Mouse (Mus musculus) kidney, postnatal 25 days (tissue): ENCODE measurements around the gene Map6.
"Not testable (repeated sequence)": the region's sequence is repeated elsewhere in the genome, so short reads cannot be mapped to it uniquely, and the experiment has no call there.

Experiments used
- DNase-seq, 2 experiments: peaks; one replicate each; pipeline ENCODE4 v3.0.0; 2021; ENCODE audit warnings: mixed read lengths in 2 of 2

The Map6 gene

DNA sequence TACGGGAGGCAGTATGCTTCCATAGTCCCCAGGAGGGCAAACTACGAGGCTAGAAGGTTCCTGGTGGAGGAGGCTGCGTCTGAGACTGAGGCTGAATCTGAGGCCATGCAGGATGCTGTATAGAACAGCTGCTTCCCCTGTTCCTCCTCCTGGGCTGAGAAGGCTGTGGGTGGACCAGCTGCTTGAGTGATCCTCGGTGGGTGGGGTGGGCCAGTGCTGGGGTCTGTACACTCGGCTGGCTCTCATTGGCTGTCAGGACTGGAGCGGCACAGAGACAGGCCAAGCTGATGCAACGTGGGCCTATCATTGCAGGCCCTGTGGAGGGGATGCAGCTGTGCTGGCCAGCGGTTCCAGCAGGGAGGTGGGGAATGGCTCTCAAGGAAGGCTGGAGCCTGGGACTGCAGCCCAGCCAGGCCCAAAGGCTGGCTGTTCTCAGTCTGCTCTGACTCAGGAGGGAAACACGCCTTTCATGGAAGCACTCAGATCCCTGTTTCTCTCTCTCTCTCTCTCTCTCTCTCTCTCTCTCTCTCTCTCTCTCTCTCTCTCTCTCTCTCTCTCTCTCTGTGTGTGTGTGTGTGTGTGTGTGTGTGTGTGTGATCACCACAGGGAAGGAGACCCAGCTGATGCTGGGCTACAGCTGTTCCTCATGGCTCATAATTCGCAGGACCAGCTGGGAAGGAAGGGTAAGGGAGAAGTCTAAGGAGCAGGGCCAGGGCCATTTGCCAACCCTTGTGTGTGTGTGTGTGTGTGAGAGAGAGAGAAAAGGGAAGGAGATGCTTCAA is 93.0 kb downstream of the Map6 start:
- DNase-seq: peak; percentile 68 to 90

DNA sequence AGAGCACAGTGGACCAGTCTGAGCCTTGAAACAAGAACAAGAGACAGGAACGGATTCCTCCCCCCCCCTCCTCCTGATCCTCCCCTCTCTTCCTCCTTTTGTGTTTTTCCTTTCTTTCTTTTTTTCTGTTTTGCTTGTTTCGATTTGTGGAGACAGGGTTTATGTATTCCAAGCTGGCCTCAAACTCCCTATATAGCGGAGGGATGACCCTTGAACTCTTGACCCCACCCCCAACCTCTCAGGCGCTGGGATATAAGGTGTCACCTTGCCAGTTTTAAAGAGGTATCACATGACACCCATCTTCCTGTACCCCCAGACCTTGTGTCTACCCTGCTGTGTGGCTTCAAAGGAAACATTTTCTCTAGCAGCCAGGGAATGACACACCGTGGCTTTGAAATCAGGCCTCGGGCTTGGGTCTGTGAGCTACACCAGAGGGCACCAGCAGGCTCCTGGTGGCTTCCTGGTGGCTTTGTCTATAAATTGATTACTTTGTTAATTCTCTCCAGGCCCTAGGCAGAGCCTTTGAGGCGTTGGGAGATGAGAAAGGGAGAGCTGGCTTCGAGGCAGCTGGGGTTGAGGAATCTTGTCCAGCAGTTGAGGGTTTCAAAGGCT is 93.7 kb downstream of the Map6 start:
- DNase-seq: no peak

DNA sequence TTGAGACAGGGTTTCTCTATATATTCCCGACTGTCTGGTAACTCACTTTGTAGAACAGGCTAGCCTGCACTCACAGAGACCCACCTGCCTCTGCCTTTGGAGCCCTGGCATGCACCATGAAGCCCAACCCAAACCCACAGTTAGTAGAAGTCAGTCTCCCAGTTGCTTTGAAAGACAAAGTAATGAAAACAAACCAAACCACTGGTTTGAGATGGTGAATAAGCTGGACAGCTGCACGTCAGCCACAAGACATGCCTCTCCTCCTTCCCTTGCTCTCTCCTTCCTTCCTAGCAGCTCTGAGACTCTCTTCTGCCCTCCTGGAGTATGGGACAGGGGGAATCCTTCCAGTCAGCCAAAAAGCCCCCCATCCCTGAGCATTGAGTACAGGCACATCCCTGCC is 94.9 kb downstream of the Map6 start:
- no peak for DNase-seq

DNA sequence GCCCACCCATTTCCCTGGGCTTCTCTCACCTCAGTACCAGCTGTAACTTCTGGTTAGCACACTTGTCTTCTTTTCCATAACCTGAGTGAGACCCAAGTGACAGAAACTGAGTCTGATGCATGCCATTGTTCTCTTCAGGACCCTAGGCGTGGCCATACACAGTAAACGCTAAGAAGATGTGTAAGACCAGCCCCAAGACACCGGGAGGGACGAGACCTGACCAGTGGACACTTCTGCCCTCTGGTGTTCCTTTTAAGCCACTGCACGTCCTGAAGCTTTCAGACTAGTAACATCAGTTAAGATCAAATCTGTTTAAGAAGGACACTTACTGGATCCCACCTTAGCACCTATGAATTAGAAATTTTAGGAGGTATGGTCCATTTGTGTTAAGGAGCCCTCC is 97.8 kb downstream of the Map6 start:
- DNase-seq: peak; percentile 79 to 84

DNA sequence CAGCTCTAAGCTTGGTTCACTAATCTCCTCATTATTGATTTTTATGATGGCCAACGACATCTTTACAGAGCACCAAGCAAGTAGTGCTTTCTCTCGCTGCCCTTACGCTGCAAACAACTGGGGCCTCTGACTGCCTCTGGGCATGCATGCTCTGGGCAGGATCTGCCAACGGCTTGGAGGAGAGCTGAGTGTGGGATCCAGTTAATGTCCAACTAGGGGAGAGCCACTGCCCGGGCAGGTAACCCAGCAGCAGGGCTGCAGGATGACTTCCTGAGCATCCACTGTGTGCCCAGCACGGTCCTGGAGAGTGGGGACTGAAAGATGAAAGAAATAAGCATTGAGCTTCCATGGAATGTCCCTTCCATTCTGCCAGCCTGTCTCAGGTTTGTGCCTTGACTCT is 99.5 kb downstream of the Map6 start:
- peak in 1 of 2 experiments; percentile 31 for DNase-seq

DNA sequence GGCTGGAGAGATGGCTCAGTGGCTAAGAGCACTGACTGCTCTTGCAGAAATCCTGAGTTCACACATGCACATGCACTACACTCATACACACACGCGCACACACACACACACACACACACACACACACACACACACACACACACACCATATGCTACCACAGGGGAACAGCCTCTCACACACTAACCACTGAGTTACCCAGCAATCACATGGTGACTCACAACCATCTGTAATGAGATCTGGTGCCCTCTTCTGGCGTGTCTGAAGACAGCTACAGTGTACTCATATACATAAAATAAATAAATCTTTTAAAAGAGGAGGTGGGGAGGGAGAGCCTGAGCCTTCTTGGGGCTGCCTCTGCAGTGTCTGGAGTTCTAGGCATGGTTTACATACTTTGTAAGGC is 107.1 kb downstream of the Map6 start:
- not testable (repeated sequence) for DNase-seq

DNA sequence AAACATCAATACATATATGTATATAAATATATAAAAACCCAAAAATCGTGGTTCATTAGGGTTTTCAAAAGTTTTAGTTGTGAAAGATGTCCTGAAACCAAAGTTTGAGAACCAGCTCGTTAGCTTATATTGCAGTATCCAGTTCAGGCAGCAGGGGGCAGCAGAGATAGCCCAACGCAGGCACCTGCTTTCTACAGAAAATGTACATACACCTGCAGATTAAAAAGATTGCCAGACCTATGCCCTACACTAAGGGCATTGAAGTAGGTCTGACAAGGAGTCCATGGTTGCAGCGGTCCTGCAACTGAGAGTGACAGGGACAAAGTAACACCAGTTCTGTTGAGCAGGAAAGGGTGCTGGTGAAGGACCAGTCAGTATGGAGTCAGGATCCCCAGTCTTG is 108.2 kb downstream of the Map6 start:
- DNase-seq: peak; percentile 60 to 89

DNA sequence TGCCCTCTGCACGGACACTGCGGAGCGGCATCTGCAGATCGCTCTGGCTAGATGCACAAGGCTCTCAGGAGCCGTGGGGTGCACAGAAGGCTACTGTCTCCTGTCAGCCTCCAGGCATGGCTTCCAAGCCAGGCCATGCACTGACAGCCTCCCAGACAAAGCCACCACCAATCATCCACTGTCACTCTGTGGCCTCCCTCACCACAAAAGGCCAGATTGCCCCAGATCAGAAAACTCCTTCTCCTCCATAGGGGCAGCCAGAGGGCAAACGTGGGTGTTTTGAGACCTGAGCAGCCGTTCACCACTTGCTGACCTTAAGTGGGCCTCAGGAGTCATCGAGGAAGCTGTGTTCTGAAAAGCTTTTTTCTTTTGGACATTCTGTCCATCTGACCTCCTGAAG is 111.6 kb downstream of the Map6 start:
- no peak for DNase-seq

DNA sequence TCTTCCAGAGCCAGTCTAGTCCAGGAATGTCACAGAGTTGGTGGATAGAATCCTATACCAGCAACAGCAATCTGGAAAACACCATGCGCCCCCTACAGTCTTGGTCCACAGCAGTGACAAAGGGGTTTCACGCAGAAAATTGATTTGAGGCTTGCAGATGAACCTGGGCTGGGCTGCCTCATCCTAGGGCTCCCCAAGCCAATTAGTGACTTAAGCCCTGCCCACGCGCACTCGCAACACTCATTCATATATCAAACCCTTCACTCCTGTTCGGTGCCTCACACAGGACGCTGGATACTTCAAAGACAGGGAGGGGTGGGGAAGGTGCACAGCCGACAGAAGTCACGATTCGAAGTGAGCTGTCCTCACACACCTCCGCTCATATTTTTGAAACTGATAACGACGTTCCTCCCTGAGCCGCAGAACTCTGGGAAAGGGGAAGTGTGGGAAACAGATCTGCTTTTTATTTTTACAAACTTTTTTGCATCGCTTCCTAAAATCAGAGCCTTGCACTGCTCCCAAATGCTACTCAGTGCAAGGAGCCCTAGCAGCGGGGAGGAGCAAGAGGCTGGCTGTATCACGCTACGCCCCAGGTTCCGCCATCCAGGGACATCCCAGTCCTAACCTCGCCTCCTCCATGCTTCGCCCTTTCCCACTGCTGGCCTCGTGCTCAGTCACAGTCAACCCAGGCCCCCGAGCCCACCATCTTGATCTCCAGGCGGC is 113.4 kb downstream of the Map6 start:
- peak in 1 of 2 experiments; percentile 24 for DNase-seq

DNA sequence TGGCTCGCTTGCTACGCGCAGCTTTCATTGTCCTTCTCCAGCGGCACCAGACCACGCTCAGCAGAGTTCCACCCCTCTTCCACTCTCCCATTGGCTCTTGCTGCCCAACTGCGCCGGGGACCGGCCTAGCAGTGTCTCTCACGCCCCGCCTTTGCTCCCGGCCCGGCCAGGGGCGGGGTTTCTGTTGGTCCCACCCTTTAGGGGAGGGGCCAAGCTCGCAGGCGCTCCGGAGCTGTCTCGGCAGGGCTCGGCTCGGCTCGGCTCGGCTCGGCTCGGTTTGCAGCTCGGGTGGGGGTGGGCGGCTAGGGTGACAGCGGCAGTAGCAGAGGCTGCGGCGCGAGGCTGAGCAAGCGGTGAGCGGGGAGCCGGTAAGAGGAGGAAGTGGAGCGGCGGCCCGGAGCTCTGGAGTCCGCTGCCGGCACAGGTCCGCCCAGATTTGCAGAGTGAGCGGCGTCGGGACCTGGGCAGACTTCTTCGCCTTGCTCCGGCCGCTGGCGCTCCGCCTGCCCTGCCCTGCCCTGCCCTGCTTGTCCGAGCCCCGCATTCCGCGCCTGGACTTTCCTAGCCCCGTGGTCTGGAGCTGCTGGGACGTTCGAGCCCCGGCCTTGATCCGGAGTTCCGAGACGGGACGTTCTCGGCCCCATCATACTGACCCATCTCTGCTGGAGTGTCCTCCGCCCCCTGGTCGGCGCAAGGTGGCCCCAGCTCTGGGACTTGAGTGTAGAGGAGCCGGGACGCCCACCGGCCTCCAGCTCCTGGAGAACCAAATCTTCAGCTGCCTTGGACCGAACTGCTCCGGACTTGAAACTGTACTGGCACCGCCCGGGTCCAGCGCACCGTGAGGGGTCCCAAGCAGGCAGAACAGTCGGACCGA is 114.2 kb downstream of the Map6 start, which contains the start of gene Gdpd5:
TSS of gene Gdpd5 (plus strand) at position 201 of the 874 bp plus-strand sequence.
- DNase-seq: peak; percentile 98 to 99

DNA sequence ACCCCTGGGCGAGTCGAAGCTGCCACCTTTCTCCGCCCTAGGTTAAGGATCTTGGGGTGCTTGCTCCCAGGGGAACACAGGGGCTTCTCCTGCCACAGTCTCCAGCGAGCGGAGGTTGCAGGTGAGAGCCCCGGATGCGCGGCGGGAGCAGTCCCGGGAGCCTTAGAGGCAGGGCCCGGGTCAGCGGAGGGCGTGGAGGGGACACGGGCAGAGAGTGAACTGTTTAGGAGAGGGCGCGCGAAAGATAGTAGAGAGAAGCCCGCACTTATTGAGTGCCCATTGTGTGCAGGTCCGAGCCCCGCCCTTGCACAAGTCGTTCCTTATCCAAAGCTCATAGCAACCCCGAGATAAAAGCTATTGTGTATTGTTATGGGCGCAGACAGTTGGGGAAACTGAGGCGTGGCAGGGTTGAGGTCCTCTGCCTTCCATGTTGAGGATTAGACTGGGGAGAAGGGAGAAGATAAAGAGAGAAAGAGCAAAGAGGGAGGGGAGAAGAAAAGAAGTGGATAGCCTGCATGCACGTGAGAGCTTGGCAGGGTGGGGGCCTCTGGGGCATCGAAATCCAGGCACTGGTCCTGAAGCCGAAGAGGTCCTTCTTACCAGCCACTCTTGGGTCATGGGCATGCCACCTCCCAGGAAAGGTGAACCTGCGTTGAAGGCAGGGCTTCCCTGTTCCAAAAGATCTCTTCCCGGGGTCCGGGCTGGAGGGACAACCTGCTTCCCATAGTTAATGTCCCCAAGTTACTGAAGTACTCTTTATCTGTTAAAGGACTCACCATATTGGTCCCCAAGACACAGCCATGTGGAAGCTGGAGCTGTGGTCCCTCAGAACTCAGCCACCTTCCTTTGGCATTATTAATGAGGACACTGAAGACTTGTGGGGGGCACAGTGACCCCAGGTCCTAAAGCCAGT is 115.1 kb downstream of the Map6 start:
- no peak for DNase-seq

DNA sequence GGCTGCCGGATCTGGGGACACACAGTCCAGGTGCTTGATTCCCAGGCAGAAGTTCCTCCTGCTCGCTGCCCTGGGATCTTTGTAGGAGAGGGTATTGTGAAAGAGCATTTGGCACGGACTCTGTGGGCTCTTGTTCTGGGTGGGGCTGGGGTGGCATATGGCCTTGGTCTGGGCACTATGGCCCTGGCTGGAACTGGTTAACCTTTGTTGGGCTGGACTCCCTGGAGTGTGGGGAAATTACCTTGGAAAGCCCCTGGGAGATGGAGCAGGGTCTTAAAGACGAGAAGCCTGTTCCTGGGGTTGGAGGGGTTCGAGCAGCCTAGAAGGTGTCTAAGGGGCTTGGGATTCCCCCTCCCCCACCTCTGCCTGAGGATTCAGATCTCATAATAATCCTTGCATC is 116.0 kb downstream of the Map6 start:
- peak in 1 of 2 experiments; percentile 50 for DNase-seq

DNA sequence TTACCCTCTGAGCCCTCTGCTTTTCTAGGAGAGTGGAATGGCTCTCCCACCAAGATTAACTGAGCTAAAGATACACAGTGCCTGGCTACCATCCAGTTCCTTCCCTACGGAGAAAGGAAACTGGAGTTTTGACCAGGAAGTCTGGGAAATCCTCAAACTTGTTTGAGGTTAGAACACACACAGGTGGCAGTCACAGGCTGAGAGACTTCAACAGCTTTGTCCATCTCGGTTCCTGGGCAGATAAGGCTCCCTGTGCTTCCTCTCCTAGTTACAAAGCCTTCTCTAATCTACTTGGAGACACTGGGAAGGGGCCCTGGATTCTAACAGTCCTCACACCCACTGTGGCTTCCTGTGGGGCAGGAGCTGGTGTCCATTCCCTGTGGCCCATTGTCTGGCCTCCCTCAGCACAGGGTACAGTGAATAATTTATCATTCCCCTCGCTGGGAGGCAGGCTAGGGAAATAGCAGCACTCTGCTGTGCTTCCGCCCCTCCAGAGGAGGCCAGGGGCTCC is 116.9 kb downstream of the Map6 start:
- peak; percentile 65 to 77 for DNase-seq

DNA sequence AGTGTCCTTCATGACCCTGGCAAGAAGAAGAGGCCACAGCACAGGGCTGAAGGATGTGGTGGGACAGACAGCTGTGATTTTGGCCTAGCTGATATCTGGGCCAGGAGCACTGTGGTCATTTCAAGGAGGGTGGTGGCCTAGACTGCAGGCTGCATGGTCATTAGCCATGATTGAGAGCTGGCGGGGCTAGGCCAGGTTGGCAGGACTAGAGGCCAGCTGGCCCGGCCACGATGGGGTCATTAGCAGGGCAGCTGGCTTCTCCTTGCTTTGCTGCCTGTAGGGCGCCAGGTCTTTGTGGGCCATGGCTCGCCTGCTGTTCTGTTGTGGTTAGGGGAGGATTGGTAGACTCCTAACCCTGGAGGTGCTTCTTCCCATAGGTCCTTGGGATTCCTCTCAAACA is 118.8 kb downstream of the Map6 start:
- no peak for DNase-seq
